Mouse (Mus musculus): ENCODE results near the gene Lyz1. TPM values are rescaled to one million over a fixed set of nuclear protein-coding genes. Genes with fewer than 3 reads are reported as not detected.
"Not testable (repeated sequence)": the region's sequence is repeated elsewhere in the genome, so short reads cannot be mapped to it uniquely, and the experiment has no call there.

Lyz1 gene
- polyA plus RNA-seq, 1 experiment from 2014 or later = not detected

DNA sequence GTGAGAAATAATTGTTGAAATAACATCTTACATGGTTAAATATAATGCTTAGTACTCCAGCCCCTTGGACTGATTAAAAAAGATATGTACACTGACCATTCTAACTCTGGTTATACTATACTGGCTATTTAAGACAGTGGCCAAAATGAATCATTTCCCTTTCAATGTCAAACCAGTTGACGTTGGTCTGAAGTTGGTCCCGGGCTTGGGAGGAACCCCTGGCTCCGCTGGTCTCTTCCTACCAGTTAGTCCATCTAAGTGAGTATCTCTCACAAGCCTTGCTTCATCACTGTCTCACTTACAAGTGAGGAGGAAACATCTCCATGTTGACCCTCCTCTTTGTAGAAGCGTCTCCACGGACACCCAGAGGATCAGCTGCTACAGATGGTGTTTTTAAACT lies 11.7 kb upstream of the Lyz1 start:
- ATAC-seq = no peak
- H3K27me3 ChIP-seq = no peaks in the 10 kb centered on the region
- no peaks in the 10 kb centered on the region for H3K36me3 ChIP-seq (ENCODE audit: poor library complexity, severe bottlenecking)
- H3K4me1 ChIP-seq = no peaks in the 10 kb centered on the region
- no peak overlapping the region for H3K27ac ChIP-seq
- WGBS = 92% methylated on average over 5 of the region's 5 CpGs
- H3K4me3 ChIP-seq = no peak overlapping the region
- H3K9me3 ChIP-seq (replicated peaks) = no peaks in the 10 kb centered on the region
- H3K4me2 ChIP-seq = no peak overlapping the region
- no peak overlapping the region for H3K9ac ChIP-seq

DNA sequence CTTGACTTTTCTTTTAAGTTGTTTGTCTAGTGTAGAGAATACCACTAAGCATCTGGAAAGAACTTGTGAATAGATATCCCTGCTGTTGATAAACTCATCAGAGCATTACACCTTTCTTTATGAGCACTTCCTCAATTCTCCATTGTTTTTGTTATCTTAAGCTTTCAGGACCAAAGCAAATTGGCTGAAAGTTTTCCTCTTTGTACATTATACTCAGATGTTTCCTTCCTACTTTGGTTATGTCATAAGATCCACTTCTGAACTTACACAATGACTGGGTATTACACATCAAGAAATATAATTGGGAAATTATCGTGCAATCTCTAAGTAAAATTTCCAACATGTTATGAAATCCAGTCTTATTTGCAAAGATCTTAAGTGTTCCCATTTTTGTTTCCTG lies 9.0 kb upstream of the Lyz1 start:
- 90% methylated on average over 1 of the region's 1 CpGs for WGBS
- no peak for ATAC-seq
- Histone ChIP-seq H3K36me3 (ENCODE audit: poor library complexity, severe bottlenecking) (no peaks in the 10 kb centered on the region), H3K9me3 (replicated peaks) (no peaks in the 10 kb centered on the region), H3K9ac (no peak overlapping the region), H3K4me2 (no peak overlapping the region), H3K4me1 (no peaks in the 10 kb centered on the region), H3K4me3 (no peak overlapping the region), H3K27me3 (no peaks in the 10 kb centered on the region), H3K27ac (no peak overlapping the region)

DNA sequence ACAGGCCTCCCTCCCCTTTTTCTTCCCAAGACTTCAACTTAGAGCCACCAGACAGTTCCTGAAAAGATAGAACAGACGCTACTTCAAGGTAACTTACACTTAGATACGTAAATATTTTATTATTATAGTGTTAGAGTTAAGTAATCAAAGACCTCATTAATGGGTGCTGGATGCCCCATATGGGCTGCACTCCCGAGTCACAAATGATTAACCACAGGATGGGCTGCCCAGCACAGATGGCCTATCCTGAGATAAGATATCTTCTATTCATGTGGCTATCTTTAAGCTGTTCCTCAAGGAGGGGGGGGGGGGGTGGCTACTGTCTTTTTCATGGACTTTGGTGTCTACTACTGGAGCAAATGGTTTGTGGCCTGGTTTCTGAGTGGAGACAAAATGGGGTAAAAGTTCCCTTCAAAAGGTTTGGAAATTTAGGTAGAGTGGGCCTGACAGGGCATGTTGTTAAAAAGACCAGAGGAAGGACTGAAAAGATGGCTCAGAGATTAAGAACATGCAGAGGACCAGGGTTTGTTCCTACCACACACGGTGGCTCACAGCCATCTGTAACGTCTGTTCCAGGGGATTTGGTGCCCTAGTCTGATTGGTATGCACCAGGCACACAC lies 7.3 kb upstream of the Lyz1 start:
- Histone ChIP-seq H3K9ac (no peak overlapping the region), H3K4me1 (no peaks in the 10 kb centered on the region), H3K4me3 (no peak overlapping the region), H3K36me3 (ENCODE audit: poor library complexity, severe bottlenecking) (no peaks in the 10 kb centered on the region), H3K27me3 (no peaks in the 10 kb centered on the region), H3K27ac (no peak overlapping the region), H3K4me2 (no peak overlapping the region), H3K9me3 (replicated peaks) (no peaks in the 10 kb centered on the region)
- ATAC-seq = no peak
- WGBS = 92% methylated on average over 5 of the region's 5 CpGs

GRCm38 (mm10) chr10:117299106-117299505 lies 6.4 kb upstream of the Lyz1 start:
- WGBS = 89% methylated on average over 4 of the region's 4 CpGs
- H3K9me3 ChIP-seq (replicated peaks) = no peaks in the 10 kb centered on the region
- no peaks in the 10 kb centered on the region for H3K36me3 ChIP-seq (ENCODE audit: poor library complexity, severe bottlenecking)
- no peak overlapping the region for H3K9ac ChIP-seq
- no peak overlapping the region for H3K4me3 ChIP-seq
- no peak overlapping the region for H3K4me2 ChIP-seq
- no peaks in the 10 kb centered on the region for H3K27me3 ChIP-seq
- no peak for ATAC-seq
- H3K27ac ChIP-seq = no peak overlapping the region
- no peaks in the 10 kb centered on the region for H3K4me1 ChIP-seq

- Histone ChIP-seq H3K4me1 (no peaks in the 10 kb centered on the region), H3K9me3 (replicated peaks) (no peaks in the 10 kb centered on the region), H3K9ac (no peak overlapping the region), H3K27ac (no peak overlapping the region), H3K27me3 (no peaks in the 10 kb centered on the region), H3K4me3 (no peak overlapping the region), H3K4me2 (no peak overlapping the region), H3K36me3 (ENCODE audit: poor library complexity, severe bottlenecking) (no peaks in the 10 kb centered on the region)
- no peak for ATAC-seq
- 85% methylated on average over 6 of the region's 6 CpGs for WGBS
Observed at GRCm38 (mm10) chr10:117298336-117298735, 5.7 kb upstream of the Lyz1 start.

DNA sequence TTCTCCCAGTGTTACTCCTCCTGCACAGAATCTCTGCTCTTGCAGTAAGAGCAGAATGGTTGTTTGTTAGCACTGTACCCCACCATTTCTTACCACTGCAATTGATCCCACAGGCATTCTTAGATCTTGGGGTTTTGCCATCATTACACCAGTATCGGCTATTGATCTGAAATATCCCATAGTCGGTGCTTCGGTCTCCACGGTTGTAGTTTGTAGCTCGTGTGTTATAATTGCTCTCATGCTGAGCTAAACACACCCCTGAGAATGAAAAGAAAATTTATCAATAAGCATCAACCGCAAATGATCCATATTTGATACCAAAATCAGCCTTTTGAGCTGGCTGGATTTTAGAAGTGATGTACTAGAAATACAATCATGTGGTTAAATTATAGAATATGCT lies 1.7 kb downstream of the Lyz1 start:
- H3K27me3 ChIP-seq; H3K4me2 ChIP-seq; H3K9me3 ChIP-seq (replicated peaks); H3K36me3 ChIP-seq (ENCODE audit: poor library complexity, severe bottlenecking); H3K27ac ChIP-seq; H3K4me1 ChIP-seq; H3K4me3 ChIP-seq; H3K9ac ChIP-seq; ATAC-seq: not testable (repeated sequence)
- 92% methylated on average over 6 of the region's 6 CpGs for WGBS

GRCm38 (mm10) chr10:117290046-117290870 lies 2.4 kb downstream of the Lyz1 start:
- H3K9me3 ChIP-seq (replicated peaks) = no peaks in the 10 kb centered on the region
- no peak overlapping the region for H3K9ac ChIP-seq
- no peak overlapping the region for H3K4me2 ChIP-seq
- 56% methylated on average over 6 of the region's 6 CpGs for WGBS
- H3K4me1 ChIP-seq = no peaks in the 10 kb centered on the region
- H3K36me3 ChIP-seq (ENCODE audit: poor library complexity, severe bottlenecking) = no peaks in the 10 kb centered on the region
- H3K4me3 ChIP-seq = no peak overlapping the region
- no peak overlapping the region for H3K27ac ChIP-seq
- no peaks in the 10 kb centered on the region for H3K27me3 ChIP-seq
- no peak for ATAC-seq

DNA sequence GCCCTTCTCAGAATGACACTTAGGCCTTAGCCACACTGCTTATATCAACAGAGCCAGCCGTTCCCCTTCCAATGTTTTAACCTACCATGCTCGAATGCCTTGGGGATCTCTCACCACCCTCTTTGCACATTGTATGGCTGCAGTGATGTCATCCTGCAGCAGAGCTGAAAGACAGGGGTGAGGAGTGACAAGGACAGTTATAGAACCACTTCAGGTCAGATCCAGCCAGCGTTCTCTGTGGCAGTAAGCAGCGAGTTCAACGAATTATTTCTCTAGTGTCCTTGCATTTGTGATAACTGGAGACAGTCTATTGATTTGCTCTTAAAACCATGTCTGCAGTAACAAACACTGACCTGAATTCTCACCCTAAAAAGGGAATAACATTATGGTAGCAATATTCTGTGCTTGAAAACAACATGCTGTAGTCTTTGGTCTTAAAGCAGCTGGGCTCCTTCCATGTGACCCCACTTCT lies 3.6 kb downstream of the Lyz1 start:
- not testable (repeated sequence) for H3K9ac ChIP-seq; H3K9me3 ChIP-seq (replicated peaks); H3K27me3 ChIP-seq; ATAC-seq; H3K4me1 ChIP-seq; H3K36me3 ChIP-seq (ENCODE audit: poor library complexity, severe bottlenecking); H3K4me3 ChIP-seq; H3K4me2 ChIP-seq; H3K27ac ChIP-seq
- 82% methylated on average over 5 of the region's 5 CpGs for WGBS

- Histone ChIP-seq H3K27ac (no peak overlapping the region), H3K4me3 (no peak overlapping the region), H3K9me3 (replicated peaks) (no peaks in the 10 kb centered on the region), H3K9ac (no peak overlapping the region), H3K4me1 (no peaks in the 10 kb centered on the region), H3K27me3 (no peaks in the 10 kb centered on the region), H3K36me3 (ENCODE audit: poor library complexity, severe bottlenecking) (no peaks in the 10 kb centered on the region), H3K4me2 (no peak overlapping the region)
- ATAC-seq = no peak
- WGBS = 88% methylated on average over 9 of the region's 9 CpGs
Observed at GRCm38 (mm10) chr10:117288197-117289033, 4.3 kb downstream of the Lyz1 start.

DNA sequence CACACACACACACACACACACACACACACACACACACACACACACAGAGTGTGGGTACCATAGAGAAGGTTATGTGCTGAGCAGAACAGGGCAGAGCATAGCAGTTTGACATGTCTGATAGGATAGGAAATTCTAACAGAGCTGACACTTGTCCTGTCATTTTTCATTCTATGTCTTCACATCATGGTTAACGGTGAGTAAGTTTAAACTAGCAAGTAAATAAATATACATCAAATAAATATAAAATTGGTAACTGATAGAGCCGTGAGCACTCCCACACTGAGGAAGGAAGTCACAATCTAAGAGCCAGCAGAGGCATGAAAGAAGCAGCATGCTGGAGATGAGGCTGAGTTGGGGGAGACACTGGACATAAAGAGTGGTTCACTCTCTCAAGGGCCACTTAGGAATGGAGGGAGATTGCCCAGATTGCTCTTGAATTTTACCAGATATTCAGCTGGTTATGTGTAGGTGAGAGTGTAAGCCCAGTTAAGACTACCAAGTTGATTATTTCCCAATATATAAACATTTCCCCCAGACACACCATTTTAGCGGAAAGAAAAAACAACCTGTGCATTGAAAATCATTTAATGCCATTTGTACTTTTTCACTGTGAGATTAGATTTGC lies 5.3 kb downstream of the Lyz1 start:
- no peaks in the 10 kb centered on the region for H3K4me1 ChIP-seq
- no peak overlapping the region for H3K4me2 ChIP-seq
- H3K36me3 ChIP-seq (ENCODE audit: poor library complexity, severe bottlenecking) = no peaks in the 10 kb centered on the region
- H3K27me3 ChIP-seq = no peaks in the 10 kb centered on the region
- no peaks in the 10 kb centered on the region for H3K9me3 ChIP-seq (replicated peaks)
- 86% methylated on average over 3 of the region's 3 CpGs for WGBS
- no peak for ATAC-seq
- H3K4me3 ChIP-seq = no peak overlapping the region
- no peak overlapping the region for H3K9ac ChIP-seq
- no peak overlapping the region for H3K27ac ChIP-seq

GRCm38 (mm10) chr10:117286366-117286970 lies 6.2 kb downstream of the Lyz1 start:
- no peak for ATAC-seq

More at GRCm38 (mm10) chr10:117286366-117286970, 6.2 kb downstream of the Lyz1 start:
- no peak overlapping the region for H3K4me3 ChIP-seq
- no peaks in the 10 kb centered on the region for H3K27me3 ChIP-seq
- WGBS = 88% methylated on average over 6 of the region's 6 CpGs
- no peak overlapping the region for H3K9ac ChIP-seq
- no peaks in the 10 kb centered on the region for H3K4me1 ChIP-seq
- no peaks in the 10 kb centered on the region for H3K36me3 ChIP-seq (ENCODE audit: poor library complexity, severe bottlenecking)
- H3K4me2 ChIP-seq = no peak overlapping the region
- H3K9me3 ChIP-seq (replicated peaks) = no peaks in the 10 kb centered on the region
- H3K27ac ChIP-seq = no peak overlapping the region

Measured in forebrain, embryonic 13.5 days (tissue).